Mouse (Mus musculus) midbrain, postnatal 0 days (tissue): ENCODE data around the gene Gpr35. TPM values are rescaled to one million over a fixed set of nuclear protein-coding genes. Genes with fewer than 3 reads are reported as not detected.

ENCODE experiments used
- ATAC-seq: fragments of 200-750 bp; cut with Nextera tagmentation; 2 replicates; pipeline ENCODE4 v1.8.0; 2017; ENCODE audit warnings: moderate number of reproducible peaks, mild to moderate bottlenecking, moderate TSS enrichment, moderate library complexity; ENCODE audit not compliant: low FRiP score
- DNase-seq: peaks from one replicate; pipeline ENCODE4 v3.0.0-alpha.2; 2015; ENCODE audit warnings: low spot score
- H3K27ac ChIP-seq: fragments of 300-500 bp; sonication (generic); 2 replicates; pipeline ENCODE4 v1.5.1; 2014; ENCODE audit warnings: low read depth, mild to moderate bottlenecking, low read length, mixed read lengths
- H3K27me3 ChIP-seq: fragments of 300-500 bp; sonication (generic); 2 replicates; pipeline ENCODE4 v1.6.1; 2014; ENCODE audit warnings: low read length, control low read depth, mixed read lengths; ENCODE audit not compliant: insufficient read depth
- H3K36me3 ChIP-seq: fragments of 300-500 bp; sonication (generic); 2 replicates; pipeline ENCODE4 v1.6.1; 2014; ENCODE audit warnings: low read length, control low read depth, mixed read lengths; ENCODE audit not compliant: insufficient read depth
- H3K4me1 ChIP-seq: fragments of 300-500 bp; sonication (generic); 2 replicates; pipeline ENCODE4 v1.6.1; 2014; ENCODE audit warnings: mild to moderate bottlenecking, control low read depth, antibody characterized with exemption, low read length, mixed read lengths; ENCODE audit not compliant: insufficient read depth
- H3K4me2 ChIP-seq: fragments of 300-500 bp; sonication (generic); 2 replicates; pipeline ENCODE4 v1.6.1; 2014; ENCODE audit warnings: low read depth, mild to moderate bottlenecking, low read length, mixed read lengths; ENCODE audit not compliant: poor library complexity, severe bottlenecking
- H3K4me3 ChIP-seq: fragments of 300-500 bp; sonication (generic); 2 replicates; pipeline ENCODE4 v1.5.1; 2014; ENCODE audit warnings: low read depth, mild to moderate bottlenecking, low read length, moderate library complexity
- H3K9ac ChIP-seq: fragments of 300-500 bp; sonication (generic); replicated peaks from 2 replicates; pipeline ENCODE4 v1.6.1; 2014; ENCODE audit warnings: mild to moderate bottlenecking, low read length, moderate library complexity, mixed read lengths; ENCODE audit not compliant: poor library complexity, severe bottlenecking
- H3K9me3 ChIP-seq: fragments of 300-500 bp; sonication (generic); 2 replicates; pipeline ENCODE4 v1.6.1; 2016; ENCODE audit warnings: low read length, control low read depth
- CTCF ChIP-seq: IDR thresholded peaks from 2 replicates; pipeline ENCODE4 v1.5.1; 2016; ENCODE audit warnings: antibody characterized with exemption, mild to moderate bottlenecking
- WGBS: fragments of 180-500 bp; shearing (Covaris S2); extraction: QIAGEN DNeasy Blood & Tissue Kit; methylation state at CpG from one replicate; pipeline ENCODE4 v1.1.7; 2014; 5-methylcytosine and 5-hydroxymethylcytosine counted together
- polyA plus RNA-seq: library from polyadenylated mRNA; unstranded; fragments of >200 nt; fragmentation: Nextera tagmentation; extraction: Ambion mirVana; gene quantifications from 2 replicates; pipeline ENCODE4 v1.2.1, GENCODE M21; 2015
- total RNA-seq: library from RNA; depleted of rRNA; stranded (reverse); fragments of >200 nt; gene quantifications from 2 replicates; pipeline ENCODE4 v1.2.3, GENCODE M21; 2014; rRNA removed

Gpr35 gene
- total RNA-seq (0.76 and 0.88 TPM in 2 replicates), polyA plus RNA-seq (0.36 and 0.73 TPM in 2 replicates)

DNA sequence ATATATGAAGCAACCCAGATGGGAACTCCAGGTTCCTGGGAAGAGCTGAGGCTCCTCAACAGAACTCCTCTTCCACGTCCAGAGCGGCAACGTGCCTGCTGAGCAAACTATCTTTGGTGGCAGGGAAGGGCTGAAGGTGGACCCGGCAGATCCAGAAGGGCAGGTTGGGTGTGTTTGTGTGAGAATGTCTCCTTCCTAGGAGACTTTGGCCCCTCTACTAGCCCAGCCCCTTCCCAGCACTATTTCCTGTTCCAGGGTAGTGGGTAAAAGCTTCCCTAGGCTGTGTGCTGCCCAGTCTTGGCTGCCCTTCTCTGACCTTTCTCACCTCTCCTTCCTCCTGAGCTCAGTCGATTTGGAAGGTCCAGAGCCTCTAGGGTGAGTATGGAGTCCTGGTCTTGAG, at the start of gene Gpr35:
Gene Gpr35, plus strand, starts transcription at position 259 of the 400 bp plus-strand sequence.
- H3K4me2 ChIP-seq, result no peak within 1 kb of the TSS
- no peaks in the 10 kb centered on the region for H3K9me3 ChIP-seq
- 85% methylated on average over 5 of the region's 5 CpGs for WGBS
- TF ChIP-seq CTCF, result no peak
- H3K27ac ChIP-seq, result no peak within 1 kb of the TSS
- H3K4me3 ChIP-seq, result no peak within 1 kb of the TSS
- H3K36me3 ChIP-seq, result peaks cover 36% of the 10 kb centered on the region
- H3K27me3 ChIP-seq, result no peaks in the 10 kb centered on the region
- ATAC-seq (peak; percentile 9; the same call in 1 of the 2 replicates), DNase-seq (no peak)
- H3K4me1 ChIP-seq, result no peaks in the 10 kb centered on the region
- no peak within 1 kb of the TSS for H3K9ac ChIP-seq

DNA sequence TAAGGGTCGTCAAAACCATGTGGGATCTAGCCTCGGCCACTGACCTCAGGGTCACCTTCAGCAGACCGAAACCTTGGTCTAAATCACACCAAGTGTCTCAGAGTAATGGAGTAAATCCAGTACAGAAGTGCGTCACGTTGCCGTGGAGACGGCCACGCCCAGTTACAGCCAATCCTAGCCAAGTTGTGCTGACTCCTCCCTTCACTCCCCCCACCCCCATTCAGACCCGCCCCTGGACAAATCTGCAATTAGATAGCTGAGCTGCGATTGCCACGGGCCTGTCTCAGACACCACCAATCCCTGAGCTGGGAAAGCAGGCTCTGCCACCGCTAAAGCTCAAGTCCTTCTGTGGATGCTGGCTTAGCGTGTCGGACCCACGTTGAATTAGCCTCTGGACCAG, 47.9 kb upstream of the Gpr35 start, which contains the start of gene Ankmy1:
Gene Ankmy1, minus strand, starts transcription at position 121 of the 400 bp plus-strand sequence.
- no peak for TF ChIP-seq CTCF
- H3K36me3 ChIP-seq, result no peaks in the 10 kb centered on the region
- ATAC-seq, result peak; percentile 25; the same call in 1 of the 2 replicates
- 1% methylated on average over 15 of the region's 15 CpGs for WGBS
- DNase-seq, result peak; percentile 80
- H3K9ac ChIP-seq, result no peak within 1 kb of the TSS
- peaks cover 4% of the 10 kb centered on the region; the same call in 1 of the 2 replicates for H3K4me1 ChIP-seq
- H3K4me2 ChIP-seq, result peak within 1 kb of the TSS; percentile 43
- H3K4me3 ChIP-seq, result peak within 1 kb of the TSS; percentile 12; the same call in 1 of the 2 replicates
- no peaks in the 10 kb centered on the region for H3K9me3 ChIP-seq
- no peak within 1 kb of the TSS for H3K27ac ChIP-seq
- no peaks in the 10 kb centered on the region for H3K27me3 ChIP-seq

DNA sequence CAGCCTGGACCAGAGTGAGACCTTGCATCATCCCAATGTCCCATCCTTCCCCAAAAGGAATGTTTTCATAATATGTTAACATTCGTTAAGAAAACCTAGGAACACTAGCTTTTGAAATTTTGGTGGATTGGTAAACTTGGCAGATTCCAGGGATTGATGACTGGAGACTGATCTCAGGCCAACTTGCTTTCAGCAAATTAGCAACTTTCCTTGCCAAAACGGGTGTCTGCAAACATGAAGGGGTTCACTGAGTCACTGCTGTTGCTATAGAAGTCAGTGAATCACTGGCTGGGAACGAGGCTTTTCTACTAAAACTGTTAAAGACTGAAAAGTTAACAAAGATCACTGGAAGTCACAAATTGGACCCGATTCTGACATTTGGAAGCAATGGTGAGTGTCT, 47.0 kb upstream of the Gpr35 start:
- no peak for TF ChIP-seq CTCF
- Histone ChIP-seq H3K9ac (no peak overlapping the region), H3K4me3 (no peak overlapping the region), H3K4me2 (no peak overlapping the region), H3K27me3 (no peaks in the 10 kb centered on the region), H3K9me3 (no peaks in the 10 kb centered on the region), H3K27ac (no peak overlapping the region), H3K4me1 (peaks cover 8% of the 10 kb centered on the region; the same call in 1 of the 2 replicates), H3K36me3 (no peaks in the 10 kb centered on the region)
- ATAC-seq (no peak), DNase-seq (no peak)
- WGBS, result 73% methylated on average over 4 of the region's 4 CpGs

DNA sequence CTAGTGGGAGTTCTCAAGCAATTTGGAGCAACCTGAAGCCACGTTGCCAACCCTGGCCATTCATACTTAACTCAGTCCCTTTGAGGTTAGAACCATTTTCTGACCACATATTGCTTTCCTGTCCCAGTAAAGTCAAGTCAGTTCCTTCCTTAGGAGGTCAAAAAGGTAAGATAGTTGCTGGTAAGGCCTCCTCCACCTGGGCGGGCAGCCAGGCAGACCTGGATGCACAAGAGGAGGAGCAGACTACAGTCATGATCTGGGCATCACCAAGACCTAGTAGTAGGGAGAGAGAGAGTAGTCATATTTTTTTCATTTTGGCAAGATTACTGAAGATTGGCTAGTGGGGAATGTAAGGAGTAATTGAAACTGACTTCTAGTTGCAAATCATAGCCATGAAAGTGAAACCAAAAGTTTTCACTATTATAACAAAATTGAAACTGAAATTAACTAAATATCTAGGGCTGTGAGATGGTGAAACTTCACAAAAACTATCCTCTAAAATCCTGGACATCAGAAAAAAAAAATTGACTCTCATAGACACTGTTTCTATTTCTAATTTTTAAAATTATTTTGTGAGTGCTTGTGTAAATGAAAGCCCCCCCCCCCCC, 44.9 kb upstream of the Gpr35 start:
- no peaks in the 10 kb centered on the region for H3K36me3 ChIP-seq
- no peak overlapping the region for H3K4me2 ChIP-seq
- no peak for DNase-seq
- H3K9me3 ChIP-seq, result no peaks in the 10 kb centered on the region
- TF ChIP-seq CTCF, result no peak
- no peak overlapping the region for H3K27ac ChIP-seq
- H3K4me3 ChIP-seq, result no peak overlapping the region
- H3K27me3 ChIP-seq, result no peaks in the 10 kb centered on the region
- ATAC-seq, result no peak
- 100% methylated on average over 2 of the region's 2 CpGs for WGBS
- peaks cover 15% of the 10 kb centered on the region for H3K4me1 ChIP-seq
- no peak overlapping the region for H3K9ac ChIP-seq

DNA sequence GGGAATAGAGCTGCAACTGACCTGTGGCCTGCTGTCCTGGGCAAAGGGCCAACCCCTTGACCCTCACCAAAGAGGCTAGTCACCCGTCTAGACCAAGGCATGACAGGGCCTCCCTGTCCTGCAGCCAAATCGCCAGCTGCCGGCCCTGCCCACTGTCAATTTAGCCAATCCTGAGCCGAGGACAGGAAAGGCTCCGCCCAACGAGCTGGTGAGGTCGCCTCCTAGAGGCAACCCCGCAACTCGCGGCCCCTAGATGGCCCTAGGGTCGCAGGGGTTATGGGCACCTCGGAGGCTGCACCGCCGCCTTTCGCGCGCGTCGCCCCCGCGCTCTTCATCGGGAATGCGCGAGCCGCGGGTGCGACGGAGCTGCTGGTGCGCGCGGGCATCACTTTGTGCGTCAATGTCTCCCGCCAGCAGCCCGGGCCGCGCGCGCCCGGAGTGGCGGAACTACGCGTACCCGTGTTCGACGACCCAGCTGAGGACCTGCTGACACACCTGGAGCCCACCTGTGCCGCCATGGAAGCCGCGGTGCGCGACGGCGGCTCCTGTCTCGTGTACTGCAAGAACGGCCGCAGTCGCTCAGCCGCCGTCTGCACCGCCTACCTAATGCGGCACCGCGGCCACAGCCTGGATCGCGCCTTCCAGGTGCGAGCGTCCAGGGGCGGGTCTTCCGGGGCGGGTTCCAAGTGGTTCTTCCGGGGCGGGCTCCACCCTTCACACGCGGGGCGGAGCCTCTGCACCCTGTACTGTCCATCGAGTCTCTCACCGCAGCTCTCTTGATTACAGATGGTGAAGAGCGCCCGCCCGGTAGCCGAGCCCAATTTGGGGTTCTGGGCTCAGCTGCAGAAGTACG, 43.7 kb upstream of the Gpr35 start, which contains the start of gene Dusp28:
Gene Dusp28, plus strand, starts transcription at position 203 of the 853 bp plus-strand sequence.
- 2% methylated on average over 80 of the region's 81 CpGs for WGBS
- peak; percentile 87 for ATAC-seq
- TF ChIP-seq CTCF, result peak; percentile 75

More for the DNA sequence above, 43.7 kb upstream of the Gpr35 start, which contains the start of gene Dusp28:
- Histone ChIP-seq H3K4me2 (peak within 1 kb of the TSS; percentile 83), H3K9ac (peak within 1 kb of the TSS; percentile 79), H3K4me1 (peaks cover 20% of the 10 kb centered on the region), H3K27me3 (no peaks in the 10 kb centered on the region), H3K36me3 (no peaks in the 10 kb centered on the region), H3K9me3 (no peaks in the 10 kb centered on the region), H3K4me3 (peak within 1 kb of the TSS; percentile 71), H3K27ac (peak within 1 kb of the TSS; percentile 94)
- DNase-seq, result peak; percentile 92
